Mouse (Mus musculus): ENCODE data around the gene 1810043G02Rik.

GRCm38 (mm10) chr10:77995639-77996038, 17.3 kb downstream of the 1810043G02Rik start:
- TF ChIP-seq GATA1 (IDR thresholded peaks at IDR 0.05; ENCODE audit: borderline replicate concordance, low read length) (no peak), FLI1 (IDR thresholded peaks at IDR 0.05; ENCODE audit: low read length) (no peak)
